Mouse (Mus musculus): ENCODE results near the gene Cmc2.

DNA sequence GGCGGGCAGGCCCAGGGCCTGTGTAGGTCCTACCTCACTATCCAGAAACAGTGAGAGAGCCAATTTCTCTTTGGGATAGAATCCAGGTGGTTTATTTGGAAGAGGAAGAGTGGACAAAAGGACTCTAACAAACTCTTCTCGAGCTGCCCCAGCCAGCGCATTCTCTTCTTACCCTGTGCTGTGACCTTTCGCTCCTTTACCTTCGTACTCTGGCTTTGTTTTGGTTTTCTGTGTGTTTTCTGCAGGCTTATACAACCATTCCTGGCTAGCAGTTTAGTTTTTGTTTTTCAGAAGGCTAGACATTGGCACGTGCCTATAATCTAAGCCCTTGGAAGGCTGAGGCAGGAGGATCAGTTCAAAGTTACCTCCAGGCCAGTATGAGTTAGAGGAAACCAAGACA, 48.3 kb upstream of the Cmc2 start:
- TF ChIP-seq CTCF (conservative IDR thresholded peaks at IDR 0.05; ENCODE audit: low read length) (no peak), NANOG (IDR thresholded peaks at IDR 0.05; ENCODE audit: borderline replicate concordance, low read length) (no peak)
